Mouse (Mus musculus): ENCODE measurements around the gene Angptl8. TPM values are rescaled to one million over a fixed set of nuclear protein-coding genes. Genes with fewer than 3 reads are reported as not detected.
A peak's percentile ranks its signal among the peaks of the same experiment; 100 is the strongest.

Angptl8 gene
- polyA plus RNA-seq, 1 experiment from 2014 or later: 2.1 TPM

DNA sequence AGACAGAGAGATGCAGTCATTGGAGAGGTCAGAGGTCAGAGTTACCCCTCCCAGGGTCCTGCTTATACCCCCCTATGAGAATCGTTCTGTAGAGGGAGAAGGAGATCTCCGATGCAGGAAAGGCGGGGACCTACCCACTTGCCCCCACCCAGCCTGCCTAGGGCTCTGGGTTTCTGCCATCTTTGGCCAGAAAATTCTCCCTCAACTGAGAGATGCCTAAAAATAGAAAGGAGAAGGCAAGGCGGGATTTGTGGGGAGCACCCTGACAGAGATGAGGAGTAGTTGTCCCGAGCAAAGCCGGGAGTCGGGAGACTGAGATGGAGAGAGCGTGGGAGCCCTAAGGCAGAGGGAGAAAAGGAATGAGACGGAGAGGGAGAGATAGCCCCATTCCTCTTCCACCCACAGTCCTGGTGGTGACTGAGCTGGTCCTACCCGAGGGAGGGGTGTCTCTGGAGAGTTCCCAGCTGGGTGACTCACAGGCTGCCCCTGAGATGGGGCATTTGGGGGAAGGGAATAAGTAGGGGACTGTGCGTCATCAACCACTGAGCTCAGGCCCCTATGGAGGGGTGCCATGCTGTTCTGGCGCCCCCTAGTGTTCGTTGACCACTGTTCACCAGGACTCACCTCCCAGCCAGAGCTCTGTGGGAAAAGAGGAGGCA lies 31.2 kb upstream of the Angptl8 start:
- Histone ChIP-seq H3K9ac (ENCODE audit: low read length) (no peak overlapping the region), H3K4me2 (replicated peaks; ENCODE audit: low read depth) (peak overlapping the region; percentile 34; the same call in 1 of the 2 replicates), H3K4me1 (replicated peaks; ENCODE audit: control insufficient read depth, insufficient read depth) (no peaks in the 10 kb centered on the region), H3K27ac (replicated peaks) (peak overlapping the region; percentile 89), H3K27me3 (ENCODE audit: control insufficient read depth, insufficient read depth, low read length) (no peaks in the 10 kb centered on the region), H3K36me3 (ENCODE audit: control insufficient read depth, insufficient read depth, low read length) (0 out of 2 replicates have a peak, but pooled peaks cover 2% of the 10 kb centered on the region), H3K9me3 (ENCODE audit: control insufficient read depth, low read length) (no peaks in the 10 kb centered on the region), H3K4me3 (ENCODE audit: low read depth, low read length) (no peak overlapping the region)
- 20% methylated on average over 13 of the region's 13 CpGs for WGBS
- DNase-seq (ENCODE audit: low spot score) (peak; percentile 88), ATAC-seq (ENCODE audit: low FRiP score, low TSS enrichment) (peak; percentile 92)
- TF ChIP-seq EP300 (optimal IDR thresholded peaks at IDR 0.05): no peak
- TF ChIP-seq CTCF (IDR thresholded peaks at IDR 0.05; ENCODE audit: low read depth): peak; percentile 98

DNA sequence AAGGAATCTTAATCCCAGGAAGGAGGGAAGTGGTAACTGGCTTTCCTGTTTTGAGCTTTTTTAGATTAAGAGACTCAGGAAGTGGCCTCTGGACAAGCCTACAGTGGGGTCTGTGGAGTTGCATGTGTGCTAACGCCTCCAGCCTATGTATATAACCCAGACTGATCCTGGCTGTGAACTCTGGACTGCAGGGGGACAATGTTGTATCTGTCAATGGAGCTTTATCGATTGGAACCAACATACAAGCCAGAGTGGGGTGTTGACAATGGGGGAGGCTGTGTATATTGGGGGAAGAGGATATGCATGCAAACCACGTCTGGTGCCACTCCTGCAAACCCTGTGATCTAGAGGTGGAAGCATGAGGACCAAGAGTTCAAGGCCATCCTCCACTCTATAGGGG lies 28.9 kb upstream of the Angptl8 start:
- no peaks in the 10 kb centered on the region for H3K9me3 ChIP-seq (ENCODE audit: control insufficient read depth, low read length)
- H3K27ac ChIP-seq (replicated peaks): no peak overlapping the region
- no peak overlapping the region for H3K9ac ChIP-seq (ENCODE audit: low read length)
- 46% methylated on average over 3 of the region's 3 CpGs for WGBS
- no peak overlapping the region for H3K4me3 ChIP-seq (ENCODE audit: low read depth, low read length)
- H3K27me3 ChIP-seq (ENCODE audit: control insufficient read depth, insufficient read depth, low read length): no peaks in the 10 kb centered on the region
- TF ChIP-seq CTCF (IDR thresholded peaks at IDR 0.05; ENCODE audit: low read depth) (no peak), EP300 (optimal IDR thresholded peaks at IDR 0.05) (no peak)
- peaks cover 2% of the 10 kb centered on the region; the same call in 1 of the 2 replicates for H3K36me3 ChIP-seq (ENCODE audit: control insufficient read depth, insufficient read depth, low read length)
- no peaks in the 10 kb centered on the region for H3K4me1 ChIP-seq (replicated peaks; ENCODE audit: control insufficient read depth, insufficient read depth)
- no peak for DNase-seq (ENCODE audit: low spot score)
- H3K4me2 ChIP-seq (replicated peaks; ENCODE audit: low read depth): no peak overlapping the region
- no peak for ATAC-seq (ENCODE audit: low FRiP score, low TSS enrichment)

DNA sequence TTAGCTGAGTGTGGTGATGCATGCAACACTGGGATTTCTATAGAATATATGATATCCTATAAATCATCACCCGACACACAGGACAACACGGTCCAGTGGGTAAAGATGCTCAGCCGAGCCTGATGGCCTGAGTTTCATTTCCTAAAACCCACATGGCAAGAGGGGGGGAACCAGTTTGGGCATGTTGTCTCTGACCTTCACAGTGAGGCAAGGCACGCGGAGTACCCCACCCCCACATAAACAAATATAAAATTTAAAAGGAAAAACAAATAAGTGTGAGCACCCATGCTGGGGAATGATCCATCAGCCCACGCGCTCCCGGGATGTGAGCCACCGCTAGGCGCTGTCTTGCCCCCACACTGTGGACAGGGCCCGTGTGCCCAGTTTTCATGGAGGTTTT lies 28.3 kb upstream of the Angptl8 start:
- no peaks in the 10 kb centered on the region for H3K9me3 ChIP-seq (ENCODE audit: control insufficient read depth, low read length)
- no peak overlapping the region for H3K9ac ChIP-seq (ENCODE audit: low read length)
- H3K4me3 ChIP-seq (ENCODE audit: low read depth, low read length): no peak overlapping the region
- H3K36me3 ChIP-seq (ENCODE audit: control insufficient read depth, insufficient read depth, low read length): peaks cover 2% of the 10 kb centered on the region; the same call in 1 of the 2 replicates
- H3K27ac ChIP-seq (replicated peaks): no peak overlapping the region
- no peak for ATAC-seq (ENCODE audit: low FRiP score, low TSS enrichment)
- no peaks in the 10 kb centered on the region for H3K4me1 ChIP-seq (replicated peaks; ENCODE audit: control insufficient read depth, insufficient read depth)
- 69% methylated on average over 11 of the region's 11 CpGs for WGBS
- no peak overlapping the region for H3K4me2 ChIP-seq (replicated peaks; ENCODE audit: low read depth)
- DNase-seq (ENCODE audit: low spot score): no peak
- no peaks in the 10 kb centered on the region for H3K27me3 ChIP-seq (ENCODE audit: control insufficient read depth, insufficient read depth, low read length)
- TF ChIP-seq EP300 (optimal IDR thresholded peaks at IDR 0.05): no peak
- TF ChIP-seq CTCF (IDR thresholded peaks at IDR 0.05; ENCODE audit: low read depth): no peak

DNA sequence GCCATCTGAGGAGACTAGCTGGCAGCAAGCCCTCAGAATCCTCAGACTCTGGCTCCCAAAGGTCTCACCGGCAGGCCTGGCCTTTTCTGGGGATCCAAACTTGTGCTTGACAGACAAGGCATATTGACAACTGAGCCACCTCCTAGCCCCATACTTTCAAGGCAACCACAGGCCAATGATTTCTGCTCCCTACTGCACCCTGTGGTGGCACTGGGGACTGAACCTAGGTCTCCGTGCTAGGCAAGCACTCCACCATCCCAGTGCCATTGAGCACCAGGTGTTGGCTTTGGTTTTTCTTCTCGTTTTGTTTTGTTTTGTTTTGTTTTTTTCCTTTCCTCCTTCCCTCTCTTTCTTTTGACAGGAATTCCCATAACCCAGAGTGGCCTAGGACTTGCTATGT lies 26.7 kb upstream of the Angptl8 start:
- H3K4me1 ChIP-seq (replicated peaks; ENCODE audit: control insufficient read depth, insufficient read depth): no peaks in the 10 kb centered on the region
- H3K27ac ChIP-seq (replicated peaks): no peak overlapping the region
- no peak for ATAC-seq (ENCODE audit: low FRiP score, low TSS enrichment)
- no peaks in the 10 kb centered on the region for H3K9me3 ChIP-seq (ENCODE audit: control insufficient read depth, low read length)
- WGBS: 76% methylated on average over 3 of the region's 3 CpGs
- H3K9ac ChIP-seq (ENCODE audit: low read length): no peak overlapping the region
- DNase-seq (ENCODE audit: low spot score): peak; percentile 46
- TF ChIP-seq CTCF (IDR thresholded peaks at IDR 0.05; ENCODE audit: low read depth) (peak; percentile 64), EP300 (optimal IDR thresholded peaks at IDR 0.05) (no peak)
- no peak overlapping the region for H3K4me3 ChIP-seq (ENCODE audit: low read depth, low read length)
- H3K36me3 ChIP-seq (ENCODE audit: control insufficient read depth, insufficient read depth, low read length): peaks cover 8% of the 10 kb centered on the region; the same call in 1 of the 2 replicates
- H3K27me3 ChIP-seq (ENCODE audit: control insufficient read depth, insufficient read depth, low read length): no peaks in the 10 kb centered on the region
- H3K4me2 ChIP-seq (replicated peaks; ENCODE audit: low read depth): no peak overlapping the region

DNA sequence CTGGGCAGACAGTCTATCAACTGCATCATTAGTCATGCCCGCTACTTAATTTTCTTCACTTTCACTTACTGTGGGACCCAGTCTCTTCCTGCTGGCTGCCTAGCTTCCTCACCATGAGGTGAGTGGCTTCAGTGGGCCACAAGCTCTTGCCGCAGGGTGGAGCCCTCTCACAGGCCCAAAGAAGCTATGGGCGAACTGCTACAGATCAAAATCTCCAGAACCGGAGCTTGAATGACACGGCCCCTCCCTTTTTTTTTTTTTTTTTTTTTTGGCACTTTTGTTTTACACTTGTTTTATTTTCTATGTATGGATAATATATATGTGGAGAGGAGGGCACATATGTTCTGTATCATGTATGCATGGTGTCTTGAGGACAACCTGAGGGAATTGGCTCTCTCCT lies 24.1 kb upstream of the Angptl8 start:
- no peaks in the 10 kb centered on the region for H3K4me1 ChIP-seq (replicated peaks; ENCODE audit: control insufficient read depth, insufficient read depth)
- H3K36me3 ChIP-seq (ENCODE audit: control insufficient read depth, insufficient read depth, low read length): peaks cover 21% of the 10 kb centered on the region
- H3K27ac ChIP-seq (replicated peaks): no peak overlapping the region
- H3K4me3 ChIP-seq (ENCODE audit: low read depth, low read length): no peak overlapping the region
- no peak for TF ChIP-seq CTCF (IDR thresholded peaks at IDR 0.05; ENCODE audit: low read depth)
- no peak for TF ChIP-seq EP300 (optimal IDR thresholded peaks at IDR 0.05)
- no peak for DNase-seq (ENCODE audit: low spot score)
- no peaks in the 10 kb centered on the region for H3K27me3 ChIP-seq (ENCODE audit: control insufficient read depth, insufficient read depth, low read length)
- ATAC-seq (ENCODE audit: low FRiP score, low TSS enrichment): no peak
- no peaks in the 10 kb centered on the region for H3K9me3 ChIP-seq (ENCODE audit: control insufficient read depth, low read length)
- no peak overlapping the region for H3K4me2 ChIP-seq (replicated peaks; ENCODE audit: low read depth)
- WGBS: 78% methylated on average over 5 of the region's 5 CpGs
- no peak overlapping the region for H3K9ac ChIP-seq (ENCODE audit: low read length)

DNA sequence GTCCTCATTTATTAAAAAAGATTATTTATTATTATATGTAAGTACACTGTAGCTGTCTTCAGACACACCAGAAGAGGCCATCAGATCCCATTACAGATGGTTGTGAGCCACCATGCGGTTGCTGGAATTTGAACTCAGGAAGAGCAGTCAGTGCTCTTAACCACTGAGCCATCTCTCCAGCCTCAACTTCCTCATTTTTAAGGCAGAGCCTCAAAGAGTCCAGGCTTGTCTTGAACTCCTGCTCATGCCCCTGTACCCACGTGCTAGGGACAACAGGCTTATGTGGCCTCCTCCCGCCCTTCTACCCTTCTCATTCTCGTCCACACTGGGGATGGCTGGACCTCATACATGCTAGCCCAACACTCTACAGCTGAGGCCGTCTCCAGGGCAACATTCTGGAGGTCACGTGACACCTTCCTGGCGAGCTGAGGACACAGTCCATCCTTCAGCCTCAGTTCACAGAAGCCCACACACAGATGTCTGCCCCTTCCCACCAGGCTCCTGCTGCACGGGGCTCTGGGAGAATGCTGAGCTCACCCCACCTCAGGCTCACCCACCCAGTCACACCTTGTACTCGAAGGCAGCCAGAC lies 18.5 kb upstream of the Angptl8 start:
- H3K36me3 ChIP-seq (ENCODE audit: control insufficient read depth, insufficient read depth, low read length): peaks cover 39% of the 10 kb centered on the region

More for the DNA sequence above, 18.5 kb upstream of the Angptl8 start:
- Histone ChIP-seq H3K4me1 (replicated peaks; ENCODE audit: control insufficient read depth, insufficient read depth) (no peaks in the 10 kb centered on the region), H3K27ac (replicated peaks) (no peak overlapping the region), H3K4me3 (ENCODE audit: low read depth, low read length) (no peak overlapping the region), H3K9ac (ENCODE audit: low read length) (no peak overlapping the region), H3K4me2 (replicated peaks; ENCODE audit: low read depth) (no peak overlapping the region), H3K27me3 (ENCODE audit: control insufficient read depth, insufficient read depth, low read length) (no peaks in the 10 kb centered on the region), H3K9me3 (ENCODE audit: control insufficient read depth, low read length) (no peaks in the 10 kb centered on the region)
- ATAC-seq (ENCODE audit: low FRiP score, low TSS enrichment) (no peak), DNase-seq (ENCODE audit: low spot score) (no peak)
- no peak for TF ChIP-seq EP300 (optimal IDR thresholded peaks at IDR 0.05)
- no peak for TF ChIP-seq CTCF (IDR thresholded peaks at IDR 0.05; ENCODE audit: low read depth)
- 64% methylated on average over 9 of the region's 9 CpGs for WGBS

Measured in stomach, postnatal 0 days (tissue).